Mouse (Mus musculus) heart, embryonic 16.5 days (tissue): ENCODE measurements around the gene Vsir. TPM values are rescaled to one million over a fixed set of nuclear protein-coding genes. Genes with fewer than 3 reads are reported as not detected.

Source experiments
- ATAC-seq: fragments of 200-750 bp; cut with Nextera tagmentation; replicated peaks from 2 replicates; pipeline ENCODE4 v1.8.0; 2017; ENCODE audit warnings: moderate number of reproducible peaks; ENCODE audit not compliant: insufficient read depth, low FRiP score; ENCODE audit errors: extremely low read depth
- H3K27ac ChIP-seq: fragments of 300-500 bp; sonication (generic); 2 replicates; pipeline ENCODE4 v1.5.1; 2014; ENCODE audit warnings: mild to moderate bottlenecking, low read length, control low read depth, moderate library complexity
- H3K27me3 ChIP-seq: fragments of 300-500 bp; sonication (generic); 2 replicates; pipeline ENCODE4 v1.6.1; 2014; ENCODE audit warnings: low read length, mixed read lengths; ENCODE audit not compliant: control insufficient read depth, insufficient read depth
- H3K36me3 ChIP-seq: fragments of 300-500 bp; sonication (generic); 2 replicates; pipeline ENCODE4 v1.6.1; 2014; ENCODE audit not compliant: control insufficient read depth, insufficient read depth
- H3K4me1 ChIP-seq: fragments of 300-500 bp; sonication (generic); 2 replicates; pipeline ENCODE4 v1.6.1; 2014; ENCODE audit warnings: low read length, mixed read lengths; ENCODE audit not compliant: control insufficient read depth, insufficient read depth
- H3K4me2 ChIP-seq: fragments of 300-500 bp; sonication (generic); 2 replicates; pipeline ENCODE4 v1.6.1; 2014; ENCODE audit warnings: low read depth, mild to moderate bottlenecking, control low read depth, low read length
- H3K4me3 ChIP-seq: fragments of 300-500 bp; sonication (generic); 2 replicates; pipeline ENCODE4 v1.5.1; 2014; ENCODE audit warnings: mild to moderate bottlenecking, control low read depth, low read length
- H3K9ac ChIP-seq: fragments of 300-500 bp; sonication (generic); 2 replicates; pipeline ENCODE4 v1.6.1; 2014; ENCODE audit warnings: low read length, control low read depth
- H3K9me3 ChIP-seq: fragments of 300-500 bp; sonication (generic); replicated peaks from 2 replicates; pipeline ENCODE4 v1.6.1; 2016; ENCODE audit warnings: low read length; ENCODE audit not compliant: control insufficient read depth
- WGBS: fragments of 180-500 bp; shearing (Covaris S2); extraction: QIAGEN DNeasy Blood & Tissue Kit; methylation state at CpG from one replicate; pipeline ENCODE4 v1.1.7; 2014; 5-methylcytosine and 5-hydroxymethylcytosine counted together
- polyA plus RNA-seq: library from polyadenylated mRNA; unstranded; fragments of >200 nt; fragmentation: Nextera tagmentation; extraction: Ambion mirVana; gene quantifications from 2 replicates; pipeline ENCODE4 v1.2.1, GENCODE M21; 2015

Vsir gene
- 3.3 and 4.0 TPM in 2 replicates for polyA plus RNA-seq

DNA sequence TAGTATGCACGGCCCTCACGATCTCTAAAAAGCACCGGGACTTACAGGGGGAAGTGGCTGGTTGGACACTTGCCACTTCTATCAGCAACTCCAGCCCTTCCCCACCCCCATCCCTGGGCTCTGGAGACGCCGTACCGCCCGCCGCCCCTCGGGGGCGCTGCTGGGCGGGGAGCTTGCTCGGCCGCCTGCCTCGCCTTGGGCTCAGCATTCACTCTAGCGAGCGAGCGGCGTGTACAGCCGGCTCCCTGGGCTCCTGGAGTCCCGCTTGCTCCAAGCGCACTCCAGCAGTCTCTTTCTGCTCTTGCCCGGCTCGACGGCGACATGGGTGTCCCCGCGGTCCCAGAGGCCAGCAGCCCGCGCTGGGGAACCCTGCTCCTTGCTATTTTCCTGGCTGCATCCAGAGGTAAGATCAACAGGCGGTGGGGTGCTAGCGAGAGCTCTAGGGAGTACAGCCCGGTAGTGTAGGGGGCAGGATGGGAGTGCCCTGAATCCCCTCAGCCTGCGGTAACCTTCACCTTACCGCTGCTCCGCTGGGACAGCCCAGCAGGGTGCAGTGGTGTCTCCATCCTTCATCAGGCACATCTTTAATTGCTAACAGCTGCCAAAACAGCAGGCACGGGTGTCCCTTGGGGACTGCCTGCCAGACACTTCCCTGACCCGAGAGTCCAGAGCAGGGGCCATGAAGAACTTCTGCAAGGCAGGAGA lies at the start of gene Vsir:
Gene Vsir (plus strand): TSS at position 151 of the 705 bp plus-strand sequence.
- no peaks in the 10 kb centered on the region for H3K27me3 ChIP-seq
- H3K4me3 ChIP-seq, result peak within 1 kb of the TSS; percentile 51
- H3K4me2 ChIP-seq, result peak within 1 kb of the TSS; percentile 54
- peak within 1 kb of the TSS; percentile 63 for H3K27ac ChIP-seq
- peaks cover 18% of the 10 kb centered on the region for H3K4me1 ChIP-seq
- H3K9me3 ChIP-seq, result no peaks in the 10 kb centered on the region
- under 1% methylated on average over 37 of the region's 37 CpGs for whole genome bisulfite sequencing
- no peaks in the 10 kb centered on the region for H3K36me3 ChIP-seq
- peak; percentile 69 for ATAC-seq
- peak within 1 kb of the TSS; percentile 64 for H3K9ac ChIP-seq

DNA sequence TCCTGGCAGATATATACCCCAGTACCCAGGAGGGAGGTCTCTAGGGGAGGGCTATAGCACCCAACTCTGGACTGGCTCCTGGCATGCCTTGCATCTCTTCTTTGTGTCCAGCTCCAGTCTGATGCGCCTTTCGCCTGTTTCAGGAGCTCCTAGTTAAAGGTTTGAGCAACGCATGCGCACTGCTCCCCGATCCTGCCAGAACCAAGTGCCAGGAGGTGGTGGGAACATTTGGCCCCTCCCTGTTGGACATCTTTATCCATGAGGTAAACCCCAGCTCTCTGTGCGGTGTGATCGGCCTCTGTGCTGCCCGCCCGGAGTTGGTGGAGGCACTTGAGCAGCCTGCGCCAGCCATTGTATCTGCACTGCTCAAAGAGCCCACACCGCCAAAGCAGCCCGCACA lies 47.0 kb upstream of the Vsir start:
- WGBS, result 95% methylated on average over 12 of the region's 12 CpGs
- H3K36me3 ChIP-seq, result peaks cover 55% of the 10 kb centered on the region

DNA sequence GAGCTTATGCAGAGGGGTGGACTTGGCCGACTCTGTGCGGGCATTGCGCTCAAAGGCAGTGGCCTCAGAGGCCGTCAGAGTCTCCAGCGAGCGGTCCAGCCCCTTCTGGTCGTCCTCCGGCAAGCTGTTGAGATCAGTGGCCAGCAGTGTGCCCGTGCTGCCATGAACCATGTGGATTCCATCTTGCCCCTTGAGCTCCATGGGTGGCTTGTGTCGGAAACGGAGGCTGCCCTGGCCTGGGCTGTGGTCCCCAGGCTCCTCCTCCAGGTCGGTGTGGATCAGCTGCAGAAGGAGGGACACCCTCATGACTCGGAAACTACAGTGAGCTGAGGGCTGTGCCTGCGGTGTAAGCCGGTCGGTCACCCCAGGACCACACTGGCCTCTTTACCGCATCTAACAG lies 43.2 kb upstream of the Vsir start:
- H3K9me3 ChIP-seq, result no peaks in the 10 kb centered on the region
- no peak overlapping the region for H3K4me2 ChIP-seq
- no peaks in the 10 kb centered on the region for H3K4me1 ChIP-seq
- ATAC-seq, result no peak
- H3K9ac ChIP-seq, result no peak overlapping the region
- WGBS, result 84% methylated on average over 17 of the region's 17 CpGs
- H3K27me3 ChIP-seq, result no peaks in the 10 kb centered on the region
- H3K36me3 ChIP-seq, result peaks cover 38% of the 10 kb centered on the region
- H3K27ac ChIP-seq, result no peak overlapping the region
- H3K4me3 ChIP-seq, result no peak overlapping the region

More for the DNA sequence above, 47.0 kb upstream of the Vsir start:
- no peak overlapping the region for H3K4me3 ChIP-seq
- no peak for ATAC-seq
- no peak overlapping the region for H3K9ac ChIP-seq
- no peaks in the 10 kb centered on the region for H3K4me1 ChIP-seq
- no peaks in the 10 kb centered on the region for H3K27me3 ChIP-seq
- no peak overlapping the region for H3K4me2 ChIP-seq
- no peak overlapping the region for H3K27ac ChIP-seq
- H3K9me3 ChIP-seq, result no peaks in the 10 kb centered on the region

DNA sequence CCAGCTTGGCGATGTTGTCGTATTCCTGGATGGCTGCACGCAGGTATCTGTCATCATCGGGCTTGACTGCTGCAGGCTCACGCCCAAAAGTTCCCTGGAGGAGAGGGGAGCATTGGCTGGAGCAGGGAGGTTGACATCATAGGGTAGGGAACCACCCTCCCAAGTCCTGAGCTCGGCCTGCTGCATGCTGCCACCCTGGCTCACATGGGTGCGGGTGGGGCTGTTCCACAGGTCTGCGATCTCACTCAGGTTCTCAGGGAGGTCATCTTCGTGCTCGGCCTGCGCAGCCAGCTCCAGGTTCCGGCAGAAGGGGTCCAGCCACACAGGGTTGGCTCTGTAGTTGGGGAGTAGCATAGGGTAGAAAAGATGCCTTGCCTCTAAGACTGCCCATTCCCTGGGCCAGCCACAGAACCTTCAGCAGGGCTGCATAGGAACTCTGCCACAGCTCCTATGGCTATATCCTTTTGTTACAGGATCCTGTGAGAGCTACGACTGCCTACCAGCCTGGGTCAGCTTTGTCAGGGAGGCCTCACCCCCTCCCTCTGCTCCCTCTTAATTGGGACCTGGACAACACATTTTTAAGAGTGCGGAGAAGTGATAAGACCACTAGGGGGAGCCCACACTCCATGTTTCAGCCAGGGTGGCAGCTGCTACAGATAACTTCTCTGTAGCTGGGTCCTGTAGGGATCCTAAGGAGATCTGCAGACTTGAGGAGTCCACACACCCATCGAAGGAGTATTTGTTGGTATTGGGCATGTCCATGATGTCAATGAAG lies 41.6 kb upstream of the Vsir start:
- ATAC-seq, result peak; percentile 66
- H3K4me2 ChIP-seq, result no peak overlapping the region
- peaks cover 24% of the 10 kb centered on the region for H3K36me3 ChIP-seq
- H3K4me1 ChIP-seq, result no peaks in the 10 kb centered on the region
- 61% methylated on average over 15 of the region's 15 CpGs for WGBS
- H3K9ac ChIP-seq, result no peak overlapping the region
- H3K9me3 ChIP-seq, result no peaks in the 10 kb centered on the region
- H3K27me3 ChIP-seq, result no peaks in the 10 kb centered on the region
- H3K4me3 ChIP-seq, result no peak overlapping the region
- H3K27ac ChIP-seq, result no peak overlapping the region

DNA sequence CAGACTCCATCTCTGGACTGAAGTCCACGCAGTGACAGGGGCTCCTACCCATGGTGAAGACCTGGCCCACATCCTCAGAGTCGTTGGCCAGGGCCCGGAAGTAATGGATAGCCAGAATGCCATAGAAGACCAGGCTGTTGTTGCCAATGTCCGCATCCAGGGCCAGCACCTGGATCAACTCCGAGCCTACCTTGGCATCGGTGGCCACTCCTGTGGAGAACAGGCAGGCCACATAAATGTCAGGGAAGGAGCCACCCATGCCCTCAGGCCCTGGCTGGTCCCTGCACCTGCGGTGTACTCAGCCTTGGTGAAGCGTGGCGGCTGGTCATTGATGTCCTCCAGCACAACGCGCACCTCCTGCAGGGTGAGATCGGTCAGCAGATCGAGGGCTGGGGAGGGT lies 36.0 kb upstream of the Vsir start:
- Histone ChIP-seq H3K36me3 (no peaks in the 10 kb centered on the region), H3K4me2 (no peak overlapping the region), H3K27me3 (no peaks in the 10 kb centered on the region), H3K4me1 (no peaks in the 10 kb centered on the region), H3K9me3 (no peaks in the 10 kb centered on the region), H3K4me3 (no peak overlapping the region), H3K27ac (no peak overlapping the region), H3K9ac (no peak overlapping the region)
- 87% methylated on average over 13 of the region's 13 CpGs for WGBS
- no peak for ATAC-seq

DNA sequence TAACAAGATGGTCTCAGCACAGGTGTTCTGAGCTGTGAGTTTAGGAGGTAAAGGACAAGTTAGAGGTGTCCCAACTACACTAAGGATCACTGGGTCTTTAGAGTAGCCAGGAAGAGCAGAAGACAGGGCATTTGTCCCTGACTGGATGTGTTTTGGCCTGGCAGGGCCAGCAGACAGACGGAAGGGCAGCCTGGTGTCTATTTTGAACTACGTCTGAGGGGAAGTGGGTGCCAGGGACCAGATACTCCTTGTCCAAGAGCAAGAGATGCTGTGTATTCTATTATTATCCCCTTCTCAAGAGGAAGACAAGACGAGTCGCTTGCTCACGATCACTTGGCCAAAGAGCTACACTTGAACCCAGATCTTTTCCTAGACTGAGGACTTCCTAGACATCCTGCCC lies 33.0 kb upstream of the Vsir start:
- no peak for ATAC-seq
- no peaks in the 10 kb centered on the region for H3K36me3 ChIP-seq
- 74% methylated on average over 5 of the region's 5 CpGs for WGBS

DNA sequence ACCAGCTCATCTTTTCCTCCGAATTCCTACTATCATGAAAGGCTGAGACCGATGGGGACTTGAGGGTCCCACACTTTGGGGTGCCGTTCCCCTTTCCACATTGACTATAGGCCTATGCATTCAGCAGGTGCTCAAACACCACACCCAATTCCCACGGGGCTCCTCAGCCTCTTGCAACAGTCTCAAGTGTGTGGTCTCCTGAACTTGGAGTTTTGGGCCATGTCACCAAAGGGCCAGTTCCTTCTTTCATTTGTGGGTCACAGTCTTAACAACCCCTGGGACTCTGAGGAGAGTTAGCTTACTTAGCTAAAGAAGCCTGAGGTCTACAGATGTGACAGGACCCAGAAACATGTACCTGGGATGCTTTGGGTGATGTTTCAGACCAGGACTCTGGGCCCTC lies 30.5 kb upstream of the Vsir start:
- Histone ChIP-seq H3K9ac (no peak overlapping the region), H3K4me2 (no peak overlapping the region), H3K4me3 (no peak overlapping the region), H3K27me3 (no peaks in the 10 kb centered on the region), H3K27ac (no peak overlapping the region), H3K4me1 (no peaks in the 10 kb centered on the region), H3K9me3 (no peaks in the 10 kb centered on the region), H3K36me3 (no peaks in the 10 kb centered on the region)
- no peak for ATAC-seq
- 88% methylated on average over 4 of the region's 4 CpGs for WGBS

More for the DNA sequence above, 33.0 kb upstream of the Vsir start:
- Histone ChIP-seq H3K9ac (no peak overlapping the region), H3K4me3 (no peak overlapping the region), H3K9me3 (no peaks in the 10 kb centered on the region), H3K4me2 (no peak overlapping the region), H3K4me1 (no peaks in the 10 kb centered on the region), H3K27ac (no peak overlapping the region), H3K27me3 (no peaks in the 10 kb centered on the region)

DNA sequence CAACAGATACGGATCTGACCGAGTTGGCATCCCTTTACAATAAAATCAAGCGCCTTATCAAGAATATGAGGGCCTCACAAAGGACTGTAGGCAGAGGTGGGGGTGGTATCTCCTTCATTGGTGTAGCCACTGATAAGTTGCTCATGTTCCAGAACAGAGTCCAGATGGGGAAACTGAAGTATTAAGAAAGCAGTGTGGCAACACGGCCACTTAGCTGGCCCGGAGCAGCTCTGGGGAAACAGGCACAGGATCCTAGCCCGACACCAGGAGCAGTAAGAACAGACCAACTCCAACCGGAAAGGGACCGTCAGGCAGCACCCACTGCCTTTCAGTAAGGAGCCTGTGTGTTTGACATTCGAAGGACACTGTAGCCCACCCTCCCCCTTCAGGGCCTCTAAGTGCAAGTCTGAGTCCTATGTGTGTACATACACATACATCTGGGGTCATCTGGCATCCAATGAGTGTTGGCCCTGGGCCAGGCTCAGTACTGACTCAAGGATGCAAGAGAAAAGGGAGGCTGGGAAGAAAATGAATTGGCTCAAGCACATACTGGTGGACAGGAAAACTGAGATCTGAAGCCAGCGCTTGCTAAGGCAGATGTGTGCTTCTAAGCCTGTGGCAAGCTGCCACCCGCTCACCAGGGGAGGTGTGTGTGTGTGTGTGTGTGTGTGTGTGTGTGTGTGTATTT lies 17.5 kb upstream of the Vsir start:
- 42% methylated on average over 11 of the region's 11 CpGs for WGBS
- Histone ChIP-seq H3K4me3 (no peak overlapping the region), H3K27ac (no peak overlapping the region), H3K27me3 (no peaks in the 10 kb centered on the region), H3K36me3 (no peaks in the 10 kb centered on the region), H3K9ac (no peak overlapping the region), H3K9me3 (no peaks in the 10 kb centered on the region), H3K4me2 (no peak overlapping the region), H3K4me1 (peaks cover 4% of the 10 kb centered on the region; the same call in 1 of the 2 replicates)
- ATAC-seq, result no peak

DNA sequence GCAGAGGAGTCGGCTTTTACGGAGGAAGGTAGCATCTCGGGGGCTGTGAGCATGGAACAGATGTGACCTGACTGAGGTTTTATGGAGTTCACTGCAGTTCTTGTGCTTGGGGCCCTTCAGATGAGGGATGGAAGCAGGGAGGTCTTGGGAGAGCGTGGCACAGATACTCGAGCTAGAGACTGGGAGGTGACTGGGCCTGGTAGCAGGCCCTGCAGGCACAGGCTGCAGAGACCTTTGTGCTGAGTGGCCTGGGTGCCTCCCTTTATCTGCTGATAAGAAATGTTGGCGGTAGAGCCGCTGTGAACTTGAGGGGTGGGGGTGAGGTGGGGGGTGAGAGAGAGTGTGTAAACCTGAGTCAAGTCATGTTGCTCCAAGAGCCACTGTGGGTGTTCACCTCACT lies 12.1 kb upstream of the Vsir start:
- Histone ChIP-seq H3K4me3 (no peak overlapping the region), H3K9ac (no peak overlapping the region), H3K9me3 (no peaks in the 10 kb centered on the region), H3K36me3 (no peaks in the 10 kb centered on the region), H3K27ac (no peak overlapping the region), H3K4me2 (no peak overlapping the region), H3K27me3 (no peaks in the 10 kb centered on the region), H3K4me1 (peaks cover 2% of the 10 kb centered on the region; the same call in 1 of the 2 replicates)
- 47% methylated on average over 7 of the region's 7 CpGs for WGBS
- no peak for ATAC-seq
